Mouse (Mus musculus): ENCODE data around the gene Ank2. TPM values are rescaled to one million over a fixed set of nuclear protein-coding genes. Genes with fewer than 3 reads are reported as not detected.

The Ank2 gene
- polyA plus RNA-seq, 1 experiment from 2014 or later, result 189 TPM

GRCm38 (mm10) chr3:127097745-127098144 lies 401.4 kb downstream of the Ank2 start:
- no peak for ATAC-seq
- H3K4me1 ChIP-seq (ENCODE audit: control insufficient read depth, insufficient read depth, low read length), result no peaks in the 10 kb centered on the region
- no peaks in the 10 kb centered on the region for H3K9me3 ChIP-seq (replicated peaks; ENCODE audit: control insufficient read depth, low read length, poor library complexity, severe bottlenecking)
- no peaks in the 10 kb centered on the region for H3K36me3 ChIP-seq (ENCODE audit: control insufficient read depth, insufficient read depth, low read length)
- no peak overlapping the region for H3K4me3 ChIP-seq (ENCODE audit: low read depth, low read length)
- no peak overlapping the region for H3K27ac ChIP-seq (ENCODE audit: low read length)
- WGBS, result 91% methylated on average over 1 of the region's 1 CpGs
- no peak overlapping the region for H3K4me2 ChIP-seq (ENCODE audit: low read length)
- no peaks in the 10 kb centered on the region for H3K27me3 ChIP-seq (ENCODE audit: control insufficient read depth, insufficient read depth, low read depth, low read length)
- no peak overlapping the region for H3K9ac ChIP-seq (ENCODE audit: low read depth, low read length)

GRCm38 (mm10) chr3:127097106-127097505 lies 402.0 kb downstream of the Ank2 start:
- no peaks in the 10 kb centered on the region for H3K27me3 ChIP-seq (ENCODE audit: control insufficient read depth, insufficient read depth, low read depth, low read length)
- no peak overlapping the region for H3K27ac ChIP-seq (ENCODE audit: low read length)
- no peak overlapping the region for H3K4me3 ChIP-seq (ENCODE audit: low read depth, low read length)
- no peak for ATAC-seq
- H3K36me3 ChIP-seq (ENCODE audit: control insufficient read depth, insufficient read depth, low read length), result no peaks in the 10 kb centered on the region
- no peaks in the 10 kb centered on the region for H3K9me3 ChIP-seq (replicated peaks; ENCODE audit: control insufficient read depth, low read length, poor library complexity, severe bottlenecking)
- H3K4me1 ChIP-seq (ENCODE audit: control insufficient read depth, insufficient read depth, low read length), result no peaks in the 10 kb centered on the region
- WGBS, result 88% methylated on average over 1 of the region's 1 CpGs
- no peak overlapping the region for H3K9ac ChIP-seq (ENCODE audit: low read depth, low read length)
- no peak overlapping the region for H3K4me2 ChIP-seq (ENCODE audit: low read length)

GRCm38 (mm10) chr3:127093631-127094030 lies 405.5 kb downstream of the Ank2 start:
- no peaks in the 10 kb centered on the region for H3K9me3 ChIP-seq (replicated peaks; ENCODE audit: control insufficient read depth, low read length, poor library complexity, severe bottlenecking)
- WGBS, result 91% methylated on average over 4 of the region's 4 CpGs
- H3K27ac ChIP-seq (ENCODE audit: low read length), result no peak overlapping the region
- H3K4me3 ChIP-seq (ENCODE audit: low read depth, low read length), result no peak overlapping the region
- peaks cover 2% of the 10 kb centered on the region; the same call in 1 of the 2 replicates for H3K4me1 ChIP-seq (ENCODE audit: control insufficient read depth, insufficient read depth, low read length)
- H3K36me3 ChIP-seq (ENCODE audit: control insufficient read depth, insufficient read depth, low read length), result no peaks in the 10 kb centered on the region
- ATAC-seq, result no peak
- no peak overlapping the region for H3K4me2 ChIP-seq (ENCODE audit: low read length)
- no peaks in the 10 kb centered on the region for H3K27me3 ChIP-seq (ENCODE audit: control insufficient read depth, insufficient read depth, low read depth, low read length)
- no peak overlapping the region for H3K9ac ChIP-seq (ENCODE audit: low read depth, low read length)

- Histone ChIP-seq H3K9me3 (replicated peaks; ENCODE audit: control insufficient read depth, low read length, poor library complexity, severe bottlenecking) (no peaks in the 10 kb centered on the region), H3K9ac (ENCODE audit: low read depth, low read length) (no peak overlapping the region), H3K36me3 (ENCODE audit: control insufficient read depth, insufficient read depth, low read length) (no peaks in the 10 kb centered on the region), H3K27me3 (ENCODE audit: control insufficient read depth, insufficient read depth, low read depth, low read length) (no peaks in the 10 kb centered on the region), H3K4me1 (ENCODE audit: control insufficient read depth, insufficient read depth, low read length) (peaks cover 8% of the 10 kb centered on the region), H3K27ac (ENCODE audit: low read length) (no peak overlapping the region), H3K4me3 (ENCODE audit: low read depth, low read length) (no peak overlapping the region), H3K4me2 (ENCODE audit: low read length) (no peak overlapping the region)
- WGBS, result 76% methylated on average over 1 of the region's 1 CpGs
- ATAC-seq, result no peak
These were observed 411.6 kb downstream of the Ank2 start for GRCm38 (mm10) chr3:127087574-127087973.

- Histone ChIP-seq H3K9ac (ENCODE audit: low read depth, low read length) (no peak overlapping the region), H3K4me1 (ENCODE audit: control insufficient read depth, insufficient read depth, low read length) (peaks cover 10% of the 10 kb centered on the region), H3K4me2 (ENCODE audit: low read length) (no peak overlapping the region), H3K9me3 (replicated peaks; ENCODE audit: control insufficient read depth, low read length, poor library complexity, severe bottlenecking) (no peaks in the 10 kb centered on the region), H3K27me3 (ENCODE audit: control insufficient read depth, insufficient read depth, low read depth, low read length) (no peaks in the 10 kb centered on the region), H3K4me3 (ENCODE audit: low read depth, low read length) (no peak overlapping the region), H3K27ac (ENCODE audit: low read length) (no peak overlapping the region), H3K36me3 (ENCODE audit: control insufficient read depth, insufficient read depth, low read length) (no peaks in the 10 kb centered on the region)
- ATAC-seq, result no peak
- 19% methylated on average over 3 of the region's 3 CpGs for WGBS
These were observed 412.2 kb downstream of the Ank2 start for GRCm38 (mm10) chr3:127086834-127087506.

GRCm38 (mm10) chr3:127077369-127077768 lies 421.8 kb downstream of the Ank2 start:
- no peaks in the 10 kb centered on the region for H3K36me3 ChIP-seq (ENCODE audit: control insufficient read depth, insufficient read depth, low read length)
- no peak for ATAC-seq
- no peaks in the 10 kb centered on the region for H3K9me3 ChIP-seq (replicated peaks; ENCODE audit: control insufficient read depth, low read length, poor library complexity, severe bottlenecking)
- no peaks in the 10 kb centered on the region for H3K27me3 ChIP-seq (ENCODE audit: control insufficient read depth, insufficient read depth, low read depth, low read length)
- no peak overlapping the region for H3K4me3 ChIP-seq (ENCODE audit: low read depth, low read length)
- H3K9ac ChIP-seq (ENCODE audit: low read depth, low read length), result no peak overlapping the region
- H3K4me2 ChIP-seq (ENCODE audit: low read length), result no peak overlapping the region
- H3K27ac ChIP-seq (ENCODE audit: low read length), result no peak overlapping the region
- no peaks in the 10 kb centered on the region; the same call in 1 of the 2 replicates for H3K4me1 ChIP-seq (ENCODE audit: control insufficient read depth, insufficient read depth, low read length)
- 96% methylated on average over 5 of the region's 5 CpGs for WGBS

GRCm38 (mm10) chr3:127075531-127076280 lies 423.4 kb downstream of the Ank2 start:
- Histone ChIP-seq H3K27me3 (ENCODE audit: control insufficient read depth, insufficient read depth, low read depth, low read length) (no peaks in the 10 kb centered on the region), H3K4me1 (ENCODE audit: control insufficient read depth, insufficient read depth, low read length) (no peaks in the 10 kb centered on the region), H3K27ac (ENCODE audit: low read length) (no peak overlapping the region), H3K36me3 (ENCODE audit: control insufficient read depth, insufficient read depth, low read length) (no peaks in the 10 kb centered on the region), H3K4me3 (ENCODE audit: low read depth, low read length) (no peak overlapping the region), H3K9ac (ENCODE audit: low read depth, low read length) (no peak overlapping the region), H3K4me2 (ENCODE audit: low read length) (no peak overlapping the region), H3K9me3 (replicated peaks; ENCODE audit: control insufficient read depth, low read length, poor library complexity, severe bottlenecking) (no peaks in the 10 kb centered on the region)
- ATAC-seq, result no peak
- WGBS, result 60% methylated on average over 8 of the region's 8 CpGs

GRCm38 (mm10) chr3:127071471-127071870 lies 427.7 kb downstream of the Ank2 start:
- Histone ChIP-seq H3K36me3 (ENCODE audit: control insufficient read depth, insufficient read depth, low read length) (no peaks in the 10 kb centered on the region), H3K4me2 (ENCODE audit: low read length) (no peak overlapping the region), H3K9ac (ENCODE audit: low read depth, low read length) (no peak overlapping the region), H3K9me3 (replicated peaks; ENCODE audit: control insufficient read depth, low read length, poor library complexity, severe bottlenecking) (no peaks in the 10 kb centered on the region), H3K4me3 (ENCODE audit: low read depth, low read length) (no peak overlapping the region), H3K4me1 (ENCODE audit: control insufficient read depth, insufficient read depth, low read length) (no peaks in the 10 kb centered on the region), H3K27ac (ENCODE audit: low read length) (no peak overlapping the region), H3K27me3 (ENCODE audit: control insufficient read depth, insufficient read depth, low read depth, low read length) (no peaks in the 10 kb centered on the region)
- 67% methylated on average over 1 of the region's 1 CpGs for WGBS
- ATAC-seq, result no peak

GRCm38 (mm10) chr3:127063654-127064386 lies 435.3 kb downstream of the Ank2 start:
- Histone ChIP-seq H3K27me3 (ENCODE audit: control insufficient read depth, insufficient read depth, low read depth, low read length) (no peaks in the 10 kb centered on the region), H3K4me3 (ENCODE audit: low read depth, low read length) (no peak overlapping the region), H3K27ac (ENCODE audit: low read length) (no peak overlapping the region), H3K9ac (ENCODE audit: low read depth, low read length) (no peak overlapping the region), H3K36me3 (ENCODE audit: control insufficient read depth, insufficient read depth, low read length) (no peaks in the 10 kb centered on the region), H3K4me2 (ENCODE audit: low read length) (no peak overlapping the region), H3K9me3 (replicated peaks; ENCODE audit: control insufficient read depth, low read length, poor library complexity, severe bottlenecking) (no peaks in the 10 kb centered on the region), H3K4me1 (ENCODE audit: control insufficient read depth, insufficient read depth, low read length) (no peaks in the 10 kb centered on the region)
- no peak for ATAC-seq
- 89% methylated on average over 5 of the region's 5 CpGs for WGBS
